Mouse (Mus musculus): ENCODE measurements around the gene Tomm6.
"Not testable (repeated sequence)": the region's sequence is repeated elsewhere in the genome, so short reads cannot be mapped to it uniquely, and the experiment has no call there.

Tomm6 gene

DNA sequence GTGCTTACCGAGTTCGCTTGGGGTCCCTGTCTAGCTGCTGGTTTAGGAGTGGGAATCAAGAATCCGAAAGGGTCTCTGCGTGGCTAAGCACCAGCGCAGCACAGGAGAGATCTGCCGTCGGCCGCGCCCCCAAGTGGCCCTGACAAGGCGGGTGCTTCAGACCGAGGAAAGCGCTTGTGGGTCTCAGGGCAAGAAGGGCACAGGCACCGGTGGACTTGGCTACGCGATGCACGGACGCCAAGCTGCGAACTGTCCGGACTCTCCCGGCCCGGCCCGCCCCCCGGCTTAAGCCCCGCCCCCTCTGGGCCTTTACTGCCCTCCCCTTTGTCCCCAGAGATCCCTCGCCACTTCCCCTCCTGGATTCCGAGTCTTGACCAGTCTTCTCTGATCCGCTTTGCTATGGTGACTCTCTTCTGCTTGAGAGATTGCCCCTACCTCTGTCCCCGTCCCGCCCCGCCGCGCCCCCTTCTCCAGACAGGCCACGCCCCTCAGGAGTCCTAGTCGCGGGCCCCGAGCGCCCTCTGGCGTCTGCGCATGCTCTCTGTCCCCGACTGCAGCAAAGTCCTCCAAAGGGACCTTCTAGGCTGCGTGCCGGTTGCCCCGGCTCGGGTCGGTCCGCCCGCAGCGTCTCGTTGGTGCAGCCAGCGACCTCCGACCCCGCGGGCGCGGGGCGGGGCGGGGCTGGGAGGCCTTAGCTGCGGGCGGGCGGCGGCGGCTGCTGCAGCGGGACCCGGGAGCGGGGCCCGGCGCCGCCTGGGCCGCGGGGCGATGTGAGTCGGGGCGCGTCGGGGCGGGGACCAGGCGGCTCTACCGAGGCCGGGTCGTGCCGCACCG lies 6.5 kb upstream of the Tomm6 start, which contains the start of gene Prickle4:
Prickle4 (minus strand) TSS at position 234 of the 834 bp plus-strand sequence.
- DNase-seq = peak; percentile 99

DNA sequence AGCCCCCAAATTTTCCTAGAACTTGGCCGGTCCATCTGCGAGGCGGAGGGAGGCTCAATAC lies 6.1 kb upstream of the Tomm6 start, which contains the start of gene Gm21981:
Gm21981 (minus strand) TSS at position 14 of the 61 bp plus-strand sequence.
- DNase-seq = no peak

DNA sequence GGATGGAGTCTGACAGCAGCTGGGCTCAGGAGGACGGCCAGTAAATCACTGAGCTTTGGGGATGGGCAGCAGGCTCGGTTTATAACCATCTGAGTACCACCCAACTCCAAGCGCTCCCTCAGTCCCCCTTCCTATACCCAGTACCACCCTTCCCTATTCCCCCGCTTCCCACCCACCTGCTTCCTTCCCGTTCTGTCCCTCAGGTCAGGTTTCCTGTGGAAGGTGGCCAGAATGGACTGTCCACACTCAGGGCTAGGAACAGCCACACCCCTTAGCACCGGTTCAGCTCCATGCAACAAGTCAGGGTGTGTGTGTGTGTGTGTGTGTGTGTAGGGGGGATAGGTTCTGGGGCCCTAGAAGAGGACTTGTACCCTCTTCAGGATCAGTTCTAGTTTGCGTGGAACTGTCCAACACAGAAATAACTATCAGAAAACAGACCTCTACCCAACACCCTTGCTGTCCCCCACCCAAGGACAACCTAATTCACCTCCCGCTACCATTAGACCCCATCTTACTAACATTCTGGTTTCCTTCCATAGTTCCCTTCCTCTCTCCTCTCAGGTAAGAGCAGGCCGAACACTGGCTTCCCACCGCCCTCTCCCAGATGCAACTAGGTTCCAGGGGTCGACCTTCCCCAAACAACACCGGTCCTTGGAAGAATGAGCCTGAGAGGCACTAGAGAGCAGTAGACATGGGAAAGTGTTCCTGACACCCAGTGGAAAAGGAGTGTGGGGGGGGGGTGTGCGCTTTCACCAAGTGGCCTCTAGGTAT lies 5.7 kb upstream of the Tomm6 start:
- peak; percentile 52 to 85 for DNase-seq

DNA sequence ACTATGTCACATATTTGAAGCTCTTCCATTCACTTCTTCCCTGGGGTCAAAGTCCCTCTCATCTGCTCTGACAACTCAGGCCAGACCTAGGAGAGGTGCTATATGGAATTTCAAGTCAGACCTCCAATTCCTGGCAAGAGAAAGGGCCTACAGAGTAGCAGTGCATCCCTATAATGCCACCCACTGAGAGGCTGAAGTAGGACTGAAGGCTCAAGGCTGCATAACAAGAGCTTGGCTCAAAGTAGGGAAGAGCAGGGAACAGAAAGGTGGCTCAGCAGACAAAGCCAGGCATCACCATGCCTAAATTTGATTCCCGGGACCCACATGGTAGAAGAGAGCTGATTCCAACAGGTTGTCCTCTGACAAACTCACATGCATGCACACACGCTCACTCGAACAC lies 3.5 kb upstream of the Tomm6 start:
- DNase-seq = no peak

DNA sequence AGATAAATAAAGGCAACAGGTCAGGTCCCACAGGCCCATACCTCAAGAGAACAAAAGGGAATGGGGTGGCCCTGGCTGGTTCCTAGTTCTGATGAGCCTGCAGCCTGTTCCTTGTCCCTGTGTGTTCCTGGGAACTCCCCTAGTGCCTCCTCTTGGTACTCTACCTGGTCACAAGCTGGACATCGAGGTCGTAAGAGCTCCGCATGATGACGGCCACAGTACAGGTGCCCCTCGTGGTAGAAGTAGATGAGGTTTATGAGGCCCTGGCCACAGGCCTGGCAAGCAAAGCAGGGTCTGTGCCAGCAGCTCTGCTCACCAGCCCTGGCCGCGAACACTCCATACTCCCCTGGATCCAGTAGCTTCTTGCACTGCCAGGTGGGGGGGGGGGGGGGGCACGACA lies 1.7 kb upstream of the Tomm6 start:
- no peak for DNase-seq

DNA sequence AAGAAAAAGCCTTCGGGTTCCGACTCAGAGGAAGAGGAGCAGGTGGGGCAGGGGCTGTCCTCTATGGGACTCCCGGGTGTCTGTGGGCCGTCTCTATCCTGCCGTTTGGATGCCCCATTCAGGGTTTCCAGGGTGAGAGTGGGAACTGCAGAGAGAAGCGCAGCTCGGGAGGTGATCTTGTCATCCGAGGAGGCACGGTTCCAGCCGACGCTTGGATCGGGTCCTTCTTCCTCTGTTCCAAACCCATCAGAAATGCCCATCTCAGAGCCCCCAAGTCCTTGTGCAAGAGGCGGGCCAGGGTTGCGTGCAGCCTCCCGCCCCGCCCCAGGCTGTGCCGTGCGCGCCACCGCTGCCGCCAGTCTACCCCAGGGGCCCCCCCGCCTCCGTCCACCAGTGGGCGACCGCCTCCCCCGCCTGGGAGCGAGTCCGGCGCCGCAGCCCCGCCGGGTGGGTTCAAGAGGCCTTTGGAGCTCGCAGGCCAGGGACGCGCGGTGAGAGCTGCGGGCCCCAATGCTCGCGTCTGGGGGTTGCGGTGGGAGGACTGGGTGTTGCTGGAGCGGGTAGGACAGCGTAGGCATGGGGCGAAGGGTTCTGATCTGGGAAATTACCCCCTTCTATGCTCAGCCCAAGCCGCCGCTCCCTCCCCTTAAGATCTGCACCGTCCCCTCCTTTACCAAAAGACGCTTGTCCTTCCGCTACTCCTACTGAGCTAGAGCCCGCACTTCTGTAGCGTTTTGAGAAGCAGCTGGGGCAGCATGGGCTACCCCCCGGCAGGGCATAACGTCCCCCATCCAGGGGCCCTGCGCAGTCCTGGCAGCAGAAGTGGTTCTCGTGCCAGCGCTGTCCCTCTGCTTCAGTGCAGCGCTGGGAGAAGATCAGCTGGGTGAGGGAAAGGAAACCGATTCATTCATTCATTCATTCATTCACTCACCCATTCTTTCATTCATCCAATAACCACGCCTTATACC lies 706 bp upstream of the Tomm6 start, which contains the start of gene Frs3:
Frs3 (plus strand) TSS at position 423 of the 968 bp plus-strand sequence.
- DNase-seq = peak; percentile 64 to 81

DNA sequence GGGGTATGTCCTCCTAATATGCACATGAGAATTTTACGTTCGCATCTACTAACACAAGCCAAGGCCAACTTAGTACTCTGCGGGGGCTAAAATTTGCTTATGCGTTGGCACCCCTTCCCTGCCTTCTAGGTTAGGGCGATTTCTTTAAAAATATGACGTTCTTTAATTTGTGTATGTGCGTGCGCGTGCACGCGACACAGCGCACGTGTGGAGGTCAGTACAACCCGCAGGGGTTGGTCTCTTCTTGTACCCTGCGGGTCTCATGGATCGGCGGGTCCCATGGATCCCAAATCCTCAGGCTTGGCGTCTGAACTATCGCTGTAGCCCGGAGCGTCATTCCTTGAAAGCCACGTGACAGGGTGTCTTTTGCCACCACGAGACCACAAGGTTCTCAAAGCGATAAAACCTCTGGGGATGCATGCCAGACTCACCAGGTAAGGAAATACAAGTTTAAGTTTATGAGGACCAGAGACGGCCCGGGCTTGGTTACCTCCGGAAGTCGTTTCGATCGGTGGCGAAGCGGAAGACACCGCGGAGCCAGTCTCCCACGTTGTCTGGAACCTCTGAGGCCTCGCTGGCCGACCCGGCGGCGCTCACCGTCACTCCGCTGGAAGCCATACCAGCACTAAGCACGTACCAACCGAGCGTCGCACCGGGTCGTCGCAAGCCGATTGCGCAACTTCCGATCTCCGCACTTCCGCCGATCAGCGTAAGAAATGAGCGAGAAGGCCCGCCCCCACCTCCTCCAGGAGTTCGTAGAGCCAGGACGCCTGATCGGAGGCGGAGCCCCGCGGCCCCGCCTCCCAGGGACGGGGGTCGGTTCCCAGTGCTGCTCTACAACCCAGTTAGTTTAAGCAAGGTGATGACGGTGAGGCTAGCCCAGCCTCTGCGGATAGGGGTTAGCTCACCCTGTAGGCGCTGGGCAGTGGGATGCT lies 510 bp downstream of the Tomm6 start:
- peak; percentile 98 to 99 for DNase-seq

DNA sequence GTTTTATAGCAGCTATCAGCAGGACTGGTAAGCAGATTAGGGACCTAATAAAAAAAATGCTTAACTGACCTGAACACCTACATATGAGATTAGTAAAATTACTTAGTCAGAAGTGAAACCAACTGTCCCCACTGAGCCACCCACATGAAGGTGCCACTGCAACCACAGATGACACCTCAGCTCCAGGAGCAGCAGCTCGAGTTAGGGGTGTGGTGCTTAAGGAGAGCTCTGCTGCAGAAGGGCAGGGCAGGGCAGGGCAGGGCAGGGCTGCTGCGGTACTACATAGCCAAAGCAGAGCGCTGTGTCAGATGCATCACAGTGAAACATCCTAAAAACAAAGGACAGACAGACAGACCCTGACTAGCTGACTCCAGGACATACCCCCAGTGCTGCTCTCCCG lies 5.3 kb downstream of the Tomm6 start:
- DNase-seq = no peak

DNA sequence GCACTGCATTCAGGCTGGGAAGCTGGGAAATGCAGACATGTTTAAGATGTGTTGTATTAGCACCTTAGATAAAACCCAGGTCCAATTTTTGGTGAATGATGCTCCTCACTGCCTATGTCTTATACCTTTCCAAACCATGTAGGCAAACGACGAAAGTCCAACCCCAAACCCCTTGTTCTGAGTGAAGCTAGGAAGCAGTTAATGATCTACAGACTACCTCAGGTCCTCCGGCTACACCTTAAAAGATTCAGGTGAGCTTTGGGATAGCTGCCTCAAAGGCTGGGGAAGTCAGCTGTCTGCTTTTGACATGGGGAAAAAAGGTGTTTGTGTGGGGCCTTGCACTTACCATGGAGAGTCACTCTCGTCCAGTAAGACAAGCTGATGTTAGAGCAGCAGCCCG lies 9.5 kb downstream of the Tomm6 start:
- no peak for DNase-seq

DNA sequence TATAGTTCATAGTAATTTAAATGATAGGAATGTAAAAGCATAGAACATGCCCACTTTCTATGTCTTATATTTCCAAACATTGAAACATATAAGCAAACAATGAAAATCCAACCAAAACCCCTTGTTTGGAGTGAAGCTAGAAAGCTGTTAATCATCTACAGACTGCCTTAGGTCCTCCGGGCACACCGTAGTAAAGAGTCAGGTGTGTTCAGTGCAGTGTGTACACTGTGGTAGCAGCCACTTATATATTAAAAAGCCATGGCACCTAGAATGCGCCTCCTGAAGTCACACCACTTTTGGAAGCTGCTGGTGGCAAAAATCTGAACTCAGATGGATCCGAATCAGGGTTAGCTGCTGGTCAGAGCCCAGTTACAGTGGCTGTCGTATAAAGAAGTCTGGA lies 9.9 kb downstream of the Tomm6 start:
- peak in 1 of 2 experiments; percentile 19 for DNase-seq

DNA sequence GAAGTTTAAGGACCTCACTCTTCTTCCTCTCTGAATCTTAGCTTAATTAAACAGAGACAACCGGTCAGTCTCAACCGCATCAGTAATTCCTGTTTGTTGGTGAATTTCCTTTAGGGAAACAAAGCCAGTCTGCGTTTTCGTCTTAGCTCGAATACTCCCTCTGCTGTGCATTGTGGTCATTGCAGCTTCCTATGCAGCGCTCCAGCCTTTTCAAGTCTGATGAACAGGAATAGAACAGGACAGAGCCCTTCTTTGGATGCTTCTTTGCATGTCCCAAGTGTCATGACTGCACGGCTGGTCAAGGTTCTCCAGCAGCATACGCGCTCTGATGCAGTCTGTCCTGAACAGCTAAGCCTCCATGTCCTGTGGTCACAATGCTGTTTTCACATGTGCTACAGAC lies 11.6 kb downstream of the Tomm6 start:
- peak; percentile 59 to 81 for DNase-seq

DNA sequence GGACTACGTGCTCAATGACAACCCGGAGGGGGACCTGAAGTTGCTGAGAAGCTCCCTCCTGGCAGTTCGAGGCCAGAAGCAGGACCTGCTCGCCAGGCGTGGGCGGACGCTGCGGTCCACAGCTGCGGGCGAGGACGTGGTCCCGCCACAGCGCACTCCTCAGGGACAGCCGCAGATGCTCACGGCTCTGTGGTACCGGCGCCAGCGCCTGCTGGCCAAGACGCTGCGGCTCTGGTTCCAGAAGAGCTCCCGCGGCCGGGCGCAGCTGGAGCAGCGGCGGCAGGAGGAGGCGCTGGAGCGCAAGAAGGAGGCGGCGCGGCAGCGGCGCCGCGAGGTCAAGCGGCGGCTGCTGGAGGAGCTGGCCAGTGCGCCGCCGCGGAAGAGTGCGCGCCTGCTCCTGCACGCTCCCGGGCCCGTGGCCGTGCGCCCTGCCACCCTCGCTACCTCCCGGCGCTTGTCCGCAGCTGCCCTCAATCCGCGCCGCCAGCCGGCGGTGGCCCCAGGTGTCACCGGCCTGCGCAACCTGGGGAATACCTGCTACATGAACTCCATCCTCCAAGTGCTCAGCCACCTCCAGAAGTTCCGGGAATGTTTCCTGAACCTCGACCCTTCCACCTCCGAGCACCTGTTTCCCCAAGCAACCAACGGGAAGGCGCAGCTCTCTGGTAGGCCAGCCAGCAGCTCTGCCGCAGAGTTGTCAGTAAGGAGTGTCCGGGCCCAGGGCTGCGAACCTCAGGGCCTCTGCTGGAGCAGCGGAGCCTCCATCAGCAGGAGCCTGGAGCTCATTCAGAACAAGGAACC lies 15.7 kb downstream of the Tomm6 start:
- peak; percentile 67 to 86 for DNase-seq

DNA sequence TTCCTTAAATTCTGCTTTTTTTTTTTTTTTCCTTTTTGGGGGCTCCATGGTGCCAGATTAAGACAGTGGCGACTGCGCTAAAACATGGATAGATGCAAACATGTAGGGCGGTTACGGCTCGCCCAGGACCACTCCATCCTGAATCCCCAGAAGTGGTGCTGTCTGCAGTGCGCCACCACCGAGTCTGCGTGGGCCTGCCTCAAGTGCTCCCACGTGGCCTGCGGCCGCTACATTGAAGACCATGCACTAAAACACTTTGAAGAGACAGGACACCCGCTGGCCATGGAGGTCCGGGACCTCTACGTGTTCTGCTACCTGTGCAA lies 16.2 kb downstream of the Tomm6 start:
- DNase-seq = no peak

DNA sequence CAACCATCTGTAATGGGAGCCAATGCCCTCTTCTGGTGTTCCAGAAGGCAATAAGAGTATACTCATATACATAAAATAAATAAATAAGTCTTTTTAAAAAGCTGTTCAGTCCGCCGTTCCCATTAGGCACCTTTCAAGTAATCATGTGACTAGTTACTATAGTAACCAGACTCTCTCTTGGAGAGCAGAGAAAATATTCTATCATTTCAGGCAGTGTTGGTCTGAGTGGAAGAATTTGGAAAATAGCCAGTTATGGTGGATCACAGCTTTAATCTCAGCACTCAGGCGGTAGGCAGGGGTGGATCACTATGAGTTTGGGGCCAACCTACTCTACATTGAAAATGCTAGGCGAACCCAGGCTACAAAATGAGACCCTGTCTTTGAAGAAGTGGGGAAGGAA lies 19.0 kb downstream of the Tomm6 start:
- DNase-seq = no peak

DNA sequence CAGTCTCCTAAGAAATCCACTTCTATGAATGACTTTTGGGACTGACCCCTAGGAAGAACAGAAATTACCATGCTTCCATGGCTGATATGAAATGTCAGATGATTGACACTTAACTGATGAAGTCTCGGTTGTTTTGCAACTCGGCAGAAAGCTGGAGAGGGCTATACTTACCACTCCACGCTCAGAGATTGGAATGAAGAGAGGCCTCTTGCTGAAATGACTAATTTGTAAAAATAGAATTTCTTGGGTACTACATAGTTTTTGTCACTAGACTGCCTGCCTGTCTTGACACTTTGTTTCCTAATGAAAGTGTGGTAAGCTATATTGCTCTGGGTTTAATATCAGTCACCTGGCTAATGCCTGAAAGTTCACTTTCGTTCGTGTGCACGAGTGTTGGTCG lies 23.7 kb downstream of the Tomm6 start:
- DNase-seq = no peak

DNA sequence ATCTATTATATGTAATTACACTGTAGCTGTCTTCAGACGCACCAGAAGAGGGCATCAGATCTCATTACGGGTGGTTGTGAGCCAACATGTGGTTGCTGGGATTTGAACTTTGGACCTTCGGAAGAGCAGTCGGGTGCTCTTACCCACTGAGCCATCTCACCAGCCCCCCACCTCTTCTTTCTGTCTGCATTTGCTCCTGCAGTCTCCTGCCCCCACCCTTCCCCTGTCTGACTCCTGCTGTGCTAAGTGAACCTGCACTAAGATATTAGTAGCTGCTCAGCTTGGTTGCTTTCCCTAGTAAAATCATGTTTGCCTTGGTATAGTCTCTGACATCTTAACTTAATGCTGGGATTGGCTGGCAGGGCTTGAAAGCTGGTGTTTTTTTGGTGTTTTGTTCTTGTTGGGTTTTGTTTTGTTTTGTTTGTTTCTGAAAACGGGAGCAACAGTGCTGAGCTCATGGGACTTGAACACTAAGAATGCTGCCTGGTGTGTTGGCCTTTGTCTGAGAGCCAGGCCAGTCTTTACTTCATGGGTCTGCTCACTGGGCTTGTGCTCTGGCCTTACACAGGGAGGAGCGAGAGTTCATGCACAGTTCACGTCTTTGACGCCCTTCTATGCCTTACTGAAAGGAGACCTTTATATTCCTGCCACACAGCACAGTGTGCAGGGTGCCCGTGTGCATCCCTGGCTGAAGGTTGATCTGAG lies 25.0 kb downstream of the Tomm6 start:
- DNase-seq = no peak

DNA sequence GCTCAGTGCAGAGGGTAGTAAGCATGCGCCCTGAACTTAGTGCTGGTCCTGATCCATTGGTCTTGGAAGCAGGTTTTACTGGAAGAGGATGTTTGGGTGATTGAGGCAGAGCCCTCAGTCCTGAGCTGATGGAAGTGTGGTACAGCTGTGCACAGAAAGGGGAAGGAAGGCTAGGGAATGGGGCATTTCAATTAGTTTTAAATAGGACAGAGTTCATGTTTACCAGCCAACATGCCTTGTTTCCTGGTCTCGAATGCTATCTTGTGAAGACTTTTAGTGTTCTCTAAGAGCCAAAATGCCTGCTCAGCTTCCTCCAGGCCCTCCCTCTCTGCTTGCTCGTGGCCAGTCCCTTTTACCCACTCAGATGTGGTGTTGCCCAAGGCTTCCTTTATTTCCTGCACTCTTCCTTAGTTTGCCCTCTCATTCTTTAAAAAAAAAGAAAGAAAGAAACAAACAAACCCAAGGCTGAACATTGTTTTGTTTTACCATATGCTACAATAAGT lies 29.4 kb downstream of the Tomm6 start:
- DNase-seq = no peak

DNA sequence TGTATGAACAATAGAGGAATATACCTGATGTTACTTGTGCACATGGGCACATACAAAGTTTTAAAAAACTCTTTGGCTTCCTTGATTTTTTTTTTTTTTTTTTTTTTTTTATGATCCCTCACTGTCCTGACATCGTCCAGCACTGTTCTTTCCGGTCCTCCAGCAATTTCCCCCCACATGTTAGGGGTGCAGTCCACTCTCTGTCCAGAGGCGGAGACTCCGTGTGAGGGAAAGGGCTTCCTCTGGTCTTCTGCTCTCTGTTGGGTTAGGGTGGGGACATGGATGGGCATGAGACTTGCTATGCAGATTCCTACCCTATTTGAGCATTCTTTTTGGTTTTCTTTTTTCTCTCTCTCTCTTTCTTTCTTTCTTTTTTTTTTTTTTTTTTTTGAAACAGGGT lies 30.3 kb downstream of the Tomm6 start:
- DNase-seq = no peak

DNA sequence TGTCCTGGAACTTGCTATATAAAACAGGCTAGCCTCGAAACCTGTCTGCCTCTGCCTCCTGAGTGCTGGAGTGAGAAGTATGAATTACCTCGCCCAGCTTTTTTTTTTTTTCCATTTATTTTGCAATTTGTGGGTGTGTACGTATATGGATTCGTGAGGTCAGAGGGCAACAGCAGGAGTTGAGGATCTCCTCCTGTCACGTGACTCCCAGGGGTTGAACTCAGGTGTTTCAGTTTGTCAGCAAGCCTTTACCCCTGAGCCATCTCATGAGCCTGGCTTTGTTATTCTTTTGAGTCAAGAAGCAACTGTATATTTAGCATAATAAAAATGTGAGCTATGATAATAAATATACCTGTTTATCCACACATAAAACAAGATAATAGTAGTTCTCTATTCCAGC lies 32.5 kb downstream of the Tomm6 start:
- DNase-seq = no peak

DNA sequence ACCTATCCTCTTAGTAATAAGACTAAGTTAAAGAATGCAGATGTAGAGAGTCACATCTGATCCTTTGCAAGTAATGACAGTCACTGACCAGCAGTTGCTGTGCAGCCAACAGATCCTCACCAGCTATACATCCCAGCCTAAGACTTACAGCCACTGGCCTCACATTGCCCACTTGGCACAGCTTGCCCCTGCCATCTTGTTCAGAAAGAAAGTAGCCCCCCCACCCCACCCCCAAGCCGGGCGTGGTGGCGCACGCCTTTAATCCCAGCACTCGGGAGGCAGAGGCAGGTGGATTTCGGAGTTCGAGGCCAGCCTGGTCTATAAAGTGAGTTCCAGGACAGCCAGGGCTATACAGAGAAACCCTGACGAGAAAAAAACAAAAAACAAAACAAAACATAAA lies 33.8 kb downstream of the Tomm6 start:
- not testable (repeated sequence) for DNase-seq

DNA sequence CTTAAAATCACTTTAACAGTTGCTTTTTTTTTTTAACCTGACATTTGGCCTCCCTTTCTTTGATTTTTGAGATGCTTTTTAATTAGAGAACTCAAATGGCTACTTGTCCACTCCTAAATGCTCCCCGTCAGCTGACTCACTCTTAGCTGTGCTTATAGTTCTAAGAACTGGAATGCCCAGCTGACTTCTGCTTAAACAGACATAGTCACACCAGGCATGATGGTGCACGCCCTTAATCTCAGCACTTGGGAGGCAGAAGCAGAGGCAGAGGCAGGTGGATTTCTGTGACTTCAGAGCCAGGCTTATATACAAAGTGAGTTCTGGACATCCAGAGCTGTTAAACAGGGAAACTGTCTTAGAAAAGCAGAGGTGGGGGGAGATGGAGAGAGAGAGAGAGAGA lies 36.2 kb downstream of the Tomm6 start:
- no peak for DNase-seq

Measured in kidney, postnatal 25 days (tissue).